8 mouse cellular contexts compared by ENCODE assay signal in the genomic region with DNA sequence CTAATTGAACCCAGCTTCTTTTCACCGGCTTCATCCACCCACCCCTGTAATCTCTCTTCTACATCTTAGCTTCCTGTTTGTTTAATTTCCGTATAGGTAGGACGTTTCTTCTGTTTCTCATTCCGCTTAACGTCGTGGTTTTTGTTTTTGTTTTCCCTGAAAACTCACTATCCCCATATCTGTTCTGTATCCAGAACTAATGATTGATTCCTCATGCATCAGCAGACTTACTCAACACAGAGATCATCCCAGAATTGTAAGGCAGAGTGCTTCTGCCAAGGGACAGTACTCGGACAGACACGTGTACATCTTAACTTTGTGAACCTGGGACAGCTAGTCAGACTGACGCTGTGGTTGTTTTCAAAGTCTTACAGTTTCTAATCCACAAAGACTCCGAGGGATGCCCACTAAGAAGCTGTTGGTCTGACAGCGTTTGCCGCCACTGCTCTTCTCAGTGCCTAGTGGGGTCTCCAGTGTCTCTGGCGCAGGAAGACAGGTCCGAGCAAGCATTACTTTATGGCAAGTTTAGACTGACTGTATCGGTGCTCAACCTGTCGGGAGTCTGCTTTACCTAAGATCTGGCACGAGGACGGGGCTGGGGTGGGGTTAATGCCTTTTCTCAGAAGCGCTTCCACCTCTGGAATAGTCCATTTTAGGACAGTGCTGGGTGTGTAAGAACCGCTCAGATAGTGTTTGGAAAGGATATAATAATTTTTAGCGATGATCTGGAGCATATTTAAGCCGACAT. TPM values are rescaled to one million over a fixed set of nuclear protein-coding genes. Genes with fewer than 3 reads are reported as not detected.
A peak's percentile ranks its signal among the peaks of the same experiment; 100 is the strongest.
DNase-seq lines count a peak whose midpoint lies in the region; ATAC-seq and TF ChIP-seq lines count a peak whose summit lies in the region.

No protein-coding gene starts in this region.

- H3K36me3 ChIP-seq in intestine, postnatal 0 days (ENCODE audit: control insufficient read depth, insufficient read depth), result no peaks in the 10 kb centered on the region
- no peaks in the 10 kb centered on the region for H3K36me3 ChIP-seq in midbrain, embryonic 15.5 days (replicated peaks)

- 5% methylated on average over 22 of the region's 22 CpGs for WGBS in intestine, postnatal 0 days
- WGBS in midbrain, embryonic 15.5 days, result 6% methylated on average over 22 of the region's 22 CpGs

- H3K27ac ChIP-seq in intestine, postnatal 0 days (ENCODE audit: low read depth, low read length), result no peak overlapping the region
- no peak overlapping the region for H3K27ac ChIP-seq in midbrain, embryonic 15.5 days

- peak overlapping the region; percentile 41 for H3K4me3 ChIP-seq in intestine, postnatal 0 days (ENCODE audit: low read depth, low read length)
- H3K4me3 ChIP-seq in midbrain, embryonic 15.5 days, result peak overlapping the region; percentile 37

- no peaks in the 10 kb centered on the region for H3K9me3 ChIP-seq in intestine, postnatal 0 days (ENCODE audit: control insufficient read depth)
- H3K9me3 ChIP-seq in midbrain, embryonic 15.5 days, result no peaks in the 10 kb centered on the region

- peak overlapping the region; percentile 74 for H3K4me2 ChIP-seq in intestine, postnatal 0 days (replicated peaks; ENCODE audit: low read depth)
- H3K4me2 ChIP-seq in midbrain, embryonic 15.5 days, result peak overlapping the region; percentile 87

- ATAC-seq in erythroid progenitor cell, adult 5-6 weeks (replicated peaks; ENCODE audit: low FRiP score, poor library complexity, severe bottlenecking), result peak; percentile 68
- no peak for ATAC-seq in intestine, postnatal 0 days
- no peak for ATAC-seq in midbrain, embryonic 15.5 days (replicated peaks)

- peak overlapping the region; percentile 42 for H3K9ac ChIP-seq in intestine, postnatal 0 days (ENCODE audit: low read depth, low read length)
- peak overlapping the region; percentile 23; the same call in 1 of the 2 replicates for H3K9ac ChIP-seq in midbrain, embryonic 15.5 days

- peaks cover 6% of the 10 kb centered on the region; the same call in 1 of the 2 replicates for H3K4me1 ChIP-seq in intestine, postnatal 0 days (replicated peaks; ENCODE audit: control insufficient read depth, insufficient read depth, low read length)
- H3K4me1 ChIP-seq in midbrain, embryonic 15.5 days, result peaks cover 12% of the 10 kb centered on the region

- 0 out of 2 replicates have a peak, but pooled peaks cover 8% of the 10 kb centered on the region for H3K27me3 ChIP-seq in intestine, postnatal 0 days (replicated peaks; ENCODE audit: control insufficient read depth, insufficient read depth, low read length)
- peaks cover 27% of the 10 kb centered on the region; the same call in 1 of the 2 replicates for H3K27me3 ChIP-seq in midbrain, embryonic 15.5 days (replicated peaks)

- no peak for TF ChIP-seq CTCF in intestine, postnatal 0 days (IDR thresholded peaks at IDR 0.05; ENCODE audit: low read depth)

- peak; percentile 66 for DNase-seq in CD4-positive helper T cell, adult 2 months (ENCODE audit: low read depth, low spot score)
- peak; percentile 40 for DNase-seq in ES-CJ7 (ENCODE audit: low read depth, low spot score)
- no peak for DNase-seq in cerebellum, adult 11-12 months
- no peak for DNase-seq in layer of hippocampus, postnatal 25 days (ENCODE audit: extremely low spot score in 1 of 2, low spot score in 1 of 2)
- DNase-seq in layer of hippocampus, adult 18-20 months (ENCODE audit: low spot score in 2 of 2), result no peak

RNA-seq across cellular contexts. Expression of a gene that starts 0.7 kb away (rescaled TPM):
- total RNA-seq in erythroid progenitor cell, adult 5-6 weeks (2015; ENCODE audit: low replicate concordance), result 2.5 and 3.4 TPM in 2 replicates
- total RNA-seq in erythroid progenitor cell, adult 5-6 weeks (2017; ENCODE audit: low replicate concordance), result 2.8 TPM in 1 of 2 replicates, not detected in the other
- 3.1 and 3.3 TPM in 2 replicates for polyA plus RNA-seq in intestine, postnatal 0 days (2015; fragmentation: Nextera tagmentation; extraction: Ambion mirVana)
- polyA plus RNA-seq in midbrain, embryonic 15.5 days (2015; fragmentation: Nextera tagmentation; extraction: Ambion mirVana), result 0.68 and 1.1 TPM in 2 replicates
- under 1 TPM; 0.28 to 0.42 TPM for total RNA-seq in layer of hippocampus, postnatal 25 days (2021)
- total RNA-seq in layer of hippocampus, adult 18-20 months (2021), result under 1 TPM; 0.22 to 0.38 TPM

Comparison
In these comparisons a context has a peak if more than half of its experiments do, and no peak if none do; other contexts are left out.
1. DNase-seq: peak in CD4-positive helper T cell, adult 2 months (single experiment) and ES-CJ7 (single experiment); none in cerebellum, adult 11-12 months (single experiment), layer of hippocampus, postnatal 25 days (0 of 2) and layer of hippocampus, adult 18-20 months (0 of 2).